Mouse (Mus musculus) embryonic facial prominence, embryonic 15.5 days (tissue): ENCODE data around the gene Sspo. TPM values are rescaled to one million over a fixed set of nuclear protein-coding genes. Genes with fewer than 3 reads are reported as not detected.

Source experiments
- ATAC-seq: fragments of 200-750 bp; cut with Nextera tagmentation; 2 replicates; pipeline ENCODE4 v1.8.0; 2017; ENCODE audit warnings: low read depth, moderate TSS enrichment; ENCODE audit not compliant: insufficient number of reproducible peaks, low FRiP score, low TSS enrichment
- H3K27ac ChIP-seq: fragments of 300-500 bp; sonication (generic); replicated peaks from 2 replicates; pipeline ENCODE4 v1.5.1; 2015; ENCODE audit warnings: mild to moderate bottlenecking, inconsistent platforms
- H3K27me3 ChIP-seq: fragments of 300-500 bp; sonication (generic); 2 replicates; pipeline ENCODE4 v1.6.1; 2015; ENCODE audit warnings: inconsistent platforms
- H3K36me3 ChIP-seq: fragments of 300-500 bp; sonication (generic); 2 replicates; pipeline ENCODE4 v1.6.1; 2015; ENCODE audit warnings: mild to moderate bottlenecking, inconsistent platforms
- H3K4me1 ChIP-seq: fragments of 300-500 bp; sonication (generic); 2 replicates; pipeline ENCODE4 v1.6.1; 2015; ENCODE audit warnings: inconsistent platforms
- H3K4me2 ChIP-seq: fragments of 300-500 bp; sonication (generic); replicated peaks from 2 replicates; pipeline ENCODE4 v1.6.1; 2015; ENCODE audit warnings: mild to moderate bottlenecking, inconsistent platforms
- H3K4me3 ChIP-seq: fragments of 300-500 bp; sonication (generic); replicated peaks from 2 replicates; pipeline ENCODE4 v1.5.1; 2015; ENCODE audit warnings: mild to moderate bottlenecking, inconsistent platforms
- H3K9ac ChIP-seq: fragments of 300-500 bp; sonication (generic); 2 replicates; pipeline ENCODE4 v1.6.1; 2015; ENCODE audit warnings: inconsistent platforms
- H3K9me3 ChIP-seq: fragments of 300-500 bp; sonication (generic); replicated peaks from 2 replicates; pipeline ENCODE4 v1.6.1; 2016; ENCODE audit warnings: inconsistent platforms
- WGBS: fragments of 180-500 bp; shearing (Covaris S2); methylation state at CpG from one replicate; pipeline ENCODE4 v1.1.7; 2015; 5-methylcytosine and 5-hydroxymethylcytosine counted together
- polyA plus RNA-seq: library from polyadenylated mRNA; unstranded; fragments of >200 nt; fragmentation: Nextera tagmentation; extraction: Ambion mirVana; gene quantifications from 2 replicates; pipeline ENCODE4 v1.2.1, GENCODE M21; 2015

Sspo gene
- polyA plus RNA-seq, 1 experiment from 2014 or later, result 0.25 TPM

GRCm38 (mm10) chr6:48529871-48530440 is 81.9 kb downstream of the Sspo start:
- Histone ChIP-seq H3K27ac (no peak overlapping the region), H3K36me3 (peaks cover 44% of the 10 kb centered on the region), H3K4me3 (no peak overlapping the region), H3K4me1 (no peaks in the 10 kb centered on the region), H3K9ac (no peak overlapping the region), H3K9me3 (no peaks in the 10 kb centered on the region), H3K27me3 (no peaks in the 10 kb centered on the region), H3K4me2 (no peak overlapping the region)
- 83% methylated on average over 16 of the region's 16 CpGs for WGBS
- no peak for ATAC-seq

DNA sequence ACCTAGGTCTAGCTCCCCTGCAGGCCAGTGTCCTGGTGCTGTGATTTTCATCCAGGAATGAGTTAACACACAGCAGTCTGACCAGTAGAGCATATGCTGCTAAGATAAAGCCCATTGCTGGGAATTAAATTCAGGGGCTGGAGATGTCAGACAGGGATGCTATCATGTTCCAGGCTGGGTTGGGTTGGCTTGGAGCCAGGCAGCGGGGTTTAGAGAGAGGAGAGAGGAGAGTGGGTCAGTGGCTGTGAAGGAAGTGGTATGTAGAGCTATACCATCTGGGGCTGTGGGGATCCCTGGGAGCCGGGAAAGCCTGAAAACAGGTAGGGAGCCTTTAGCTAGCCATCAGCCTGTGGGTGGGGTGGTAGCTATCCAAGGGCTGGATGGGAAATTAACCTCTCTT is 82.8 kb downstream of the Sspo start:
- Histone ChIP-seq H3K4me1 (no peaks in the 10 kb centered on the region), H3K4me3 (no peak overlapping the region), H3K4me2 (no peak overlapping the region), H3K36me3 (peaks cover 41% of the 10 kb centered on the region), H3K27me3 (no peaks in the 10 kb centered on the region), H3K27ac (no peak overlapping the region), H3K9ac (no peak overlapping the region), H3K9me3 (no peaks in the 10 kb centered on the region)
- 57% methylated on average over 2 of the region's 2 CpGs for WGBS
- ATAC-seq, result no peak

DNA sequence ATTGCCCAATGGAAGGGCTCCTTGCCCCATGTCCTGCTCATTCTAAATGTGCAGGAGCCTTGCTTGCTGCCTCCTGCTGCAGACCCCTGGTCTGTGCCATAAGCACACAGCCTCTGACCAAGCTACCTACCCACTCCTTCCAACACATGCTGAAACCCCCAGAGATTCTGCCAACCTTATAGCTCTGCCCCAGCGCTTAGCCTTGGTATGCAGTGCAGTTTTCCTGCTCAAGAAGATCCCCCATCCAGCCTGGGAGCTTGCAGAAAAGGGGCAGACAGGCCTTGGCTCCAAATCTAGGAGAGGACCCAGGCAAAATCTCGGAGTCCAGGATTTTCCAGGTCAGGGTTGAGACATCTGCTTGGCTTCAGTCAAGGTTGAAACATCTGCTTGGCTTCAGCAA is 85.4 kb downstream of the Sspo start:
- H3K9me3 ChIP-seq, result no peaks in the 10 kb centered on the region
- WGBS, result 80% methylated on average over 2 of the region's 2 CpGs
- no peak for ATAC-seq
- H3K4me3 ChIP-seq, result no peak overlapping the region
- no peak overlapping the region for H3K4me2 ChIP-seq
- H3K27me3 ChIP-seq, result no peaks in the 10 kb centered on the region
- H3K9ac ChIP-seq, result no peak overlapping the region
- peaks cover 17% of the 10 kb centered on the region for H3K4me1 ChIP-seq
- H3K27ac ChIP-seq, result no peak overlapping the region
- peaks cover 29% of the 10 kb centered on the region for H3K36me3 ChIP-seq

- H3K27me3 ChIP-seq, result no peaks in the 10 kb centered on the region
- no peak for ATAC-seq
- H3K9ac ChIP-seq, result no peak overlapping the region
- H3K4me3 ChIP-seq, result no peak overlapping the region
- no peak overlapping the region for H3K27ac ChIP-seq
- H3K9me3 ChIP-seq, result no peaks in the 10 kb centered on the region
- H3K4me1 ChIP-seq, result peaks cover 17% of the 10 kb centered on the region
- H3K36me3 ChIP-seq, result peaks cover 17% of the 10 kb centered on the region; the same call in 1 of the 2 replicates
- WGBS, result 83% methylated on average over 8 of the region's 8 CpGs
- no peak overlapping the region for H3K4me2 ChIP-seq
Observed at GRCm38 (mm10) chr6:48534913-48535312, 86.9 kb downstream of the Sspo start.

DNA sequence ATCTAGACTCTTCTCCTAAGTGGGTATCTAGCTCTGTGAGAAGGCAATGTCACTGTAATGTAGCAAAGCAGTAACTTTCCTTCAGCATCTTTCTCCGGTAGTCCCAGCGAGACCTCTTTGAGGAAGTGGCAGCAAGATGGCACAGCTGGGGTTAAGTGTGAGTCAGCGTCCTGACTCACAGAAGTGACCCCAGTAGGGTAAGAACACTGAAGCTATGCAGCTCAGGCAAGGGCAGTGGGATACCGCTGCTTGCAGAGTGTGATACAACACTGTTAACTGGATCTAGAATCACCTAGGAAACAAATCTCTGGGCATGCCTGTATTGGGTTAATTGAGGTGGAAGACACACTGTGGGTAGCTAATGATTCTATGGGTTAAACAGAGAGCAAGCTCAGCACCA is 88.1 kb downstream of the Sspo start:
- WGBS, result 67% methylated on average over 4 of the region's 4 CpGs
- no peak for ATAC-seq
- Histone ChIP-seq H3K27ac (no peak overlapping the region), H3K4me3 (no peak overlapping the region), H3K4me1 (peaks cover 19% of the 10 kb centered on the region), H3K9ac (no peak overlapping the region), H3K4me2 (no peak overlapping the region), H3K36me3 (0 out of 2 replicates have a peak, but pooled peaks cover 17% of the 10 kb centered on the region), H3K9me3 (no peaks in the 10 kb centered on the region), H3K27me3 (no peaks in the 10 kb centered on the region)

- 6% methylated on average over 38 of the region's 38 CpGs for WGBS
- H3K36me3 ChIP-seq, result 0 out of 2 replicates have a peak, but pooled peaks cover 6% of the 10 kb centered on the region
- no peaks in the 10 kb centered on the region for H3K27me3 ChIP-seq
- H3K4me1 ChIP-seq, result peaks cover 31% of the 10 kb centered on the region
- peak within 1 kb of the TSS; percentile 58 for H3K4me2 ChIP-seq
- H3K9ac ChIP-seq, result peak within 1 kb of the TSS; percentile 31; the same call in 1 of the 2 replicates
- H3K4me3 ChIP-seq, result peak within 1 kb of the TSS; percentile 44
- no peaks in the 10 kb centered on the region for H3K9me3 ChIP-seq
- peak; percentile 84 for ATAC-seq
- H3K27ac ChIP-seq, result no peak within 1 kb of the TSS
Observed at GRCm38 (mm10) chr6:48537105-48537954, 89.3 kb downstream of the Sspo start, which contains the start of gene Atp6v0e2. TSS of gene Atp6v0e2 (plus strand) at chr6:48537615.

DNA sequence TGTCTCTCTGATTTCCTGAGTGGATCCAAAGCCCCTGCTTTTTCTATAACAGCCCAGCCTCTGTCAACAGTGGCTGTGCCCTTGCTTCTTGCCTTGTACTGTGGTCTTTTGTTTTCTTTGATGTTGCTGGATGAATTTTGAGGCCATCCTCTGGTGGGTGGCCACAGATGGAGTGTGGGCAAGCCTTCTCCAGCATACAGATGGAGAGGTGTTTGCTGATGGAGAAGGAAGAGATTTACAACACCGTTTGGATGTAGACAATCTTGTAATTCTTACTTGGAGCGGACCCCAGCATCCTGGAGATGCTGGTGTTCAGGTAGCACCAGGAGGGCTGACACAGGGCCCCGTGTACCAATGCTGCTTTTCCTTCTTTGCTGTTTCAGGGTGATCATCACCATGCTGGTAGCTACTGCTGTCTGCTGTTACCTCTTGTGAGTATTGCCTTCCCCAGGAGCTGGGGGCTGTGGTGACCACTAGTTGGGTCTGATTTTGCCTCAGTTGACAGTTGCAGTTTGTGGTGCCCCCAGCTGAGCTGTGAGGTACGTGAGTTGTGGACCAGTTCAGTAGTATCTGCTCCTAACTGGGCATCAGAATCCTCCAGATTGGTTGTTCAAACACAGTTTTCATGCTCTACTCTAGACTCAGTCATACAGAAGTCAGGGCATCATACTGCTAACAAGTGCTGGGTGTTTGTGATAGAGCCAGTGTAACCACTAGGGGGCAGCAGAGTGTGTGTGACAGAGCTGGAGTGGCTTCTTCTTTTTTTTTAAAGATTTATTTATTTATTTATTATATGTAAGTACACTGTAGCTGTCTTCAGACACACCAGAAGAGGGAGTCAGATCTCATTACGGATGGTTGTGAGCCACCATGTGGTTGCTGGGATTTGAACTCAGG is 91.1 kb downstream of the Sspo start:
- Histone ChIP-seq H3K36me3 (no peaks in the 10 kb centered on the region), H3K4me1 (peaks cover 32% of the 10 kb centered on the region), H3K27ac (no peak overlapping the region), H3K27me3 (no peaks in the 10 kb centered on the region), H3K4me2 (no peak overlapping the region), H3K9me3 (no peaks in the 10 kb centered on the region), H3K4me3 (no peak overlapping the region), H3K9ac (no peak overlapping the region)
- no peak for ATAC-seq
- 68% methylated on average over 5 of the region's 5 CpGs for WGBS

DNA sequence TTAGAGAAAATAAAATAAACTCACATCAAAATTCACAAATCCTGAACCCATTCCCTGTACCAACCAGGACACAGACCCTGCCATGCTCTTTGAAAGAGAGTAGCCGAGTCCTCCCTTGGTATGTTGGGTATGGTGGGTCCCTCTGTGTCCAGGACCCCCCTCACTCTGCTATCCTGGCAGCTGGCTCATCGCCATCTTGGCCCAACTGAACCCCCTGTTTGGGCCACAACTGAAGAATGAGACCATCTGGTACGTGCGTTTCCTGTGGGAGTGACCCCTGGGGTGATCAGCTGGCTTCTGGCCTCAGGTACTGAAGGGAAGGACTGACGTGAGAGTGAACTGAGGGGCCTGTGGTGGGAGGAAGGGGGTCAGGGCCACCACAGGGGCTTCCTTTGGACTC is 91.8 kb downstream of the Sspo start:
- H3K9ac ChIP-seq, result no peak overlapping the region
- no peak overlapping the region for H3K4me2 ChIP-seq
- 66% methylated on average over 5 of the region's 5 CpGs for WGBS
- no peak overlapping the region for H3K27ac ChIP-seq
- H3K9me3 ChIP-seq, result no peaks in the 10 kb centered on the region
- H3K4me3 ChIP-seq, result no peak overlapping the region
- peaks cover 32% of the 10 kb centered on the region for H3K4me1 ChIP-seq
- H3K27me3 ChIP-seq, result no peaks in the 10 kb centered on the region
- ATAC-seq, result no peak
- H3K36me3 ChIP-seq, result no peaks in the 10 kb centered on the region

DNA sequence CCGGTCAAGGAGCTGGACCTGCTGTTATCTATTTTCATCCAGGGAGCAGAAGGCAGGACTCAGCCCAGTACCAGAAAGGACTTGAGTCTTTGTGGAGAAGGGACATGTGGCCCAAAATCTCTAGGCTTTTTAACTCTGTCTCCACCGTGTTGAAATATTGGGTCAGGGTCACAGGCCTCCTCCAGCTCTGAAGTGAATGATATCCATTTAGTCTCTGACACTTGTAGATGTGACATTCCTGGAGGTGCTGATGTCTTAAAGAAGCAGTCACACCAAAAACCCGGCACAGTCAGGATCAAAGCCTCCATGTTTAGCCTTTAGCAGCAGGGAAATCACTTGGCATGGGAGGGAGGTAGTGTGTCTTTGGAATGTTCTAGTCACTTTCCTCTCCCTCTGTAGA is 92.7 kb downstream of the Sspo start:
- H3K27ac ChIP-seq, result no peak overlapping the region
- no peak for ATAC-seq
- H3K9me3 ChIP-seq, result no peaks in the 10 kb centered on the region
- H3K36me3 ChIP-seq, result no peaks in the 10 kb centered on the region
- H3K27me3 ChIP-seq, result no peaks in the 10 kb centered on the region
- H3K9ac ChIP-seq, result no peak overlapping the region
- peaks cover 32% of the 10 kb centered on the region for H3K4me1 ChIP-seq
- no peak overlapping the region for H3K4me3 ChIP-seq
- 62% methylated on average over 3 of the region's 3 CpGs for WGBS
- no peak overlapping the region for H3K4me2 ChIP-seq

- H3K4me1 ChIP-seq, result peaks cover 32% of the 10 kb centered on the region
- ATAC-seq, result no peak; the same call in 1 of the 2 replicates
- 21% methylated on average over 7 of the region's 7 CpGs for WGBS
- no peaks in the 10 kb centered on the region for H3K27me3 ChIP-seq
- no peaks in the 10 kb centered on the region for H3K9me3 ChIP-seq
- H3K4me3 ChIP-seq, result no peak overlapping the region
- no peak overlapping the region for H3K27ac ChIP-seq
- H3K4me2 ChIP-seq, result no peak overlapping the region
- H3K9ac ChIP-seq, result no peak overlapping the region
- H3K36me3 ChIP-seq, result no peaks in the 10 kb centered on the region
Observed at GRCm38 (mm10) chr6:48541560-48542450, 93.8 kb downstream of the Sspo start.
